Mouse (Mus musculus): ENCODE measurements around the gene Ly6c2.
"Not testable (repeated sequence)": the region's sequence is repeated elsewhere in the genome, so short reads cannot be mapped to it uniquely, and the experiment has no call there.

Gene Ly6c2

GRCm38 (mm10) chr15:75111861-75112630 lies at the start of gene Ly6c2:
Gene Ly6c2, minus strand, starts transcription at chr15:75111970.
- not testable (repeated sequence) for DNase-seq (ENCODE audit: extremely low read depth, insufficient read length, low spot score)

- no peak for DNase-seq (ENCODE audit: extremely low read depth, insufficient read length, low spot score)
Measured at GRCm38 (mm10) chr15:75157646-75158045, 45.9 kb upstream of the Ly6c2 start.

GRCm38 (mm10) chr15:75154940-75155339 lies 43.2 kb upstream of the Ly6c2 start, which contains the start of gene Ly6g:
Gene Ly6g, plus strand, starts transcription at chr15:75155240.
- DNase-seq (ENCODE audit: extremely low read depth, insufficient read length, low spot score), result no peak

GRCm38 (mm10) chr15:75153087-75153486 lies 41.3 kb upstream of the Ly6c2 start:
- no peak for DNase-seq (ENCODE audit: extremely low read depth, insufficient read length, low spot score)

- no peak for DNase-seq (ENCODE audit: extremely low read depth, insufficient read length, low spot score)
Measured at GRCm38 (mm10) chr15:75143735-75144134, 32.0 kb upstream of the Ly6c2 start.

- DNase-seq (ENCODE audit: extremely low read depth, insufficient read length, low spot score), result not testable (repeated sequence)
Measured at GRCm38 (mm10) chr15:75141812-75142360, 30.1 kb upstream of the Ly6c2 start.

GRCm38 (mm10) chr15:75137739-75138138 lies 26.0 kb upstream of the Ly6c2 start:
- not testable (repeated sequence) for DNase-seq (ENCODE audit: extremely low read depth, insufficient read length, low spot score)

GRCm38 (mm10) chr15:75135090-75135783 lies 23.5 kb upstream of the Ly6c2 start:
- not testable (repeated sequence) for DNase-seq (ENCODE audit: extremely low read depth, insufficient read length, low spot score)

GRCm38 (mm10) chr15:75132346-75132745 lies 20.6 kb upstream of the Ly6c2 start:
- not testable (repeated sequence) for DNase-seq (ENCODE audit: extremely low read depth, insufficient read length, low spot score)

- DNase-seq (ENCODE audit: extremely low read depth, insufficient read length, low spot score), result peak; percentile 16
Measured at GRCm38 (mm10) chr15:75120066-75120465, 8.3 kb upstream of the Ly6c2 start.

GRCm38 (mm10) chr15:75118742-75119141 lies 7.0 kb upstream of the Ly6c2 start:
- DNase-seq (ENCODE audit: extremely low read depth, insufficient read length, low spot score), result not testable (repeated sequence)

GRCm38 (mm10) chr15:75117481-75117880 lies 5.7 kb upstream of the Ly6c2 start:
- DNase-seq (ENCODE audit: extremely low read depth, insufficient read length, low spot score), result not testable (repeated sequence)

- no peak for DNase-seq (ENCODE audit: extremely low read depth, insufficient read length, low spot score)
Measured at GRCm38 (mm10) chr15:75116525-75116924, 4.8 kb upstream of the Ly6c2 start.

GRCm38 (mm10) chr15:75110424-75110823 lies 1.3 kb downstream of the Ly6c2 start:
- DNase-seq (ENCODE audit: extremely low read depth, insufficient read length, low spot score), result not testable (repeated sequence)

- DNase-seq (ENCODE audit: extremely low read depth, insufficient read length, low spot score), result no peak
Measured at GRCm38 (mm10) chr15:75099261-75099660, 12.5 kb downstream of the Ly6c2 start.

GRCm38 (mm10) chr15:75088041-75088440 lies 23.7 kb downstream of the Ly6c2 start:
- not testable (repeated sequence) for DNase-seq (ENCODE audit: extremely low read depth, insufficient read length, low spot score)

- DNase-seq (ENCODE audit: extremely low read depth, insufficient read length, low spot score), result no peak
Measured at GRCm38 (mm10) chr15:75069965-75070364, 41.8 kb downstream of the Ly6c2 start.

GRCm38 (mm10) chr15:75062030-75062574 lies 49.7 kb downstream of the Ly6c2 start:
- DNase-seq (ENCODE audit: extremely low read depth, insufficient read length, low spot score), result not testable (repeated sequence)

GRCm38 (mm10) chr15:75060505-75060904 lies 51.3 kb downstream of the Ly6c2 start:
- DNase-seq (ENCODE audit: extremely low read depth, insufficient read length, low spot score), result no peak
